Mouse (Mus musculus): ENCODE measurements around the gene Mup20. TPM values are rescaled to one million over a fixed set of nuclear protein-coding genes. Genes with fewer than 3 reads are reported as not detected.
"Not testable (repeated sequence)": the region's sequence is repeated elsewhere in the genome, so short reads cannot be mapped to it uniquely, and the experiment has no call there.

Mup20 gene
- polyA plus RNA-seq (2015; fragmentation: Nextera tagmentation; extraction: Ambion mirVana), result not detected in 2 replicates

DNA sequence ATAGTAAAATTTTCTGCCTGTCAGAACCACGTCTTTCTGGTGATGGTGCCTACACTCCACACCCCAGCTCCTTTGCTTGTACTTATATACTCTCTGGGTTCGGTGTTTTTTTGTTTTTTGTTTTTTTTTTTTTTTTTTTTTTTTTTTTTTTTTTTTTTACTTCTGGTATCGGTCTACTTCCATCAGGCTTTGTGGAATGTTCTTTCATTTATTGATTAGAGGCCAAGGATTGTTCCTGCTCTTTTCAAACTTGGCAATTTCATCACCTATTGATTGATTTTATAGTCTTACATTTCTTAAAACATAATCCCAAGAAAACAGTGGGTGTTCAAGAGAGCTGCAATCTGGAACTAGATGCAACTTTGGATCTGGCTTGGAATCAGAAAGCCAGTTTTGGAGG is at the start of gene Mup20:
Gene Mup20 (minus strand): TSS at position 101 of the 400 bp plus-strand sequence.
- H3K4me1 ChIP-seq; ATAC-seq (ENCODE audit: low FRiP score, low read depth): not testable (repeated sequence)
- 87% methylated on average over 3 of the region's 3 CpGs for WGBS

DNA sequence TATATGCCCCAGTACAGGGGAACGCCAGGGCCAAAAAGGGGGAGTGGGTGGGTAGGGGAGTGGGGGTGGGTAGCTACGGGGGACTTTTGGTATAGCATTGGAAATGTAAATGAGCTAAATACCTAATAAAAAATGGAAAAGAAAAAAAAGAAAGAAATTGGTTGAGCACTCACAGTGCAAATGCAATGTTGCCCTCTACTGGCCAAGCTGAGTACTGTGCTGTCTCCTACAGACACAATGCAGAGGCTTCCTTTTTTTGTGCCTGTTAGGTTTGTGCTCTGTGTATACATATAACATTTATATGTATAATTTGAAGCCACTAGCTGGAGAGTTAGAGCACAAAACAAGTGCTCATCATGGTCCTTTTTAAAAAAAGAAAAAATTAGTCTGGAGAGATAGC is 49.4 kb upstream of the Mup20 start:
- H3K4me2 ChIP-seq (replicated peaks); H3K27me3 ChIP-seq; H3K4me3 ChIP-seq; H3K4me1 ChIP-seq; H3K9ac ChIP-seq; H3K9me3 ChIP-seq; ATAC-seq (ENCODE audit: low FRiP score, low read depth); H3K36me3 ChIP-seq; H3K27ac ChIP-seq: not testable (repeated sequence)
- 64% methylated on average over 2 of the region's 2 CpGs for WGBS

More for the DNA sequence above, at the start of gene Mup20:
- H3K36me3 ChIP-seq; H3K9ac ChIP-seq; H3K4me3 ChIP-seq; H3K27me3 ChIP-seq; H3K27ac ChIP-seq; H3K4me2 ChIP-seq (replicated peaks); H3K9me3 ChIP-seq: not testable (repeated sequence)

DNA sequence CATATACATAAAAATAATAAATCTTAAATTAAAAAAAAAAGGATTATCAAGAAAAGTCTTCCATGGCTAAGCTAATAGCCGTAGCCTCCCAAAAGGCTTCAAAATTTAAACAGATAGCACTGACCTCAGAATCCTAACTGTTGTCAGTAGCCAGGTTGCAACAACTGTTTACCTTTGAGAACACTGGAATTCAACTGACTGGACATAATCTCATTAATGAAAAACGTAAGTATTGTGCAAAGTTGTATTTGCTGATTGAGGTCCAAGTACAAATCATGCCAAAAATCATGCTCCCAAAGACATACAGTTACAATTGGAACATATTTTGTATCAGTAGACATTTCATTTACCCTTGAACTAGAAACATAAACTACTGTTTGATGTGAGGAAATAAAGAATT is 34.0 kb upstream of the Mup20 start:
- WGBS, result 81% methylated on average over 2 of the region's 2 CpGs
- no peak overlapping the region for H3K4me2 ChIP-seq (replicated peaks)

DNA sequence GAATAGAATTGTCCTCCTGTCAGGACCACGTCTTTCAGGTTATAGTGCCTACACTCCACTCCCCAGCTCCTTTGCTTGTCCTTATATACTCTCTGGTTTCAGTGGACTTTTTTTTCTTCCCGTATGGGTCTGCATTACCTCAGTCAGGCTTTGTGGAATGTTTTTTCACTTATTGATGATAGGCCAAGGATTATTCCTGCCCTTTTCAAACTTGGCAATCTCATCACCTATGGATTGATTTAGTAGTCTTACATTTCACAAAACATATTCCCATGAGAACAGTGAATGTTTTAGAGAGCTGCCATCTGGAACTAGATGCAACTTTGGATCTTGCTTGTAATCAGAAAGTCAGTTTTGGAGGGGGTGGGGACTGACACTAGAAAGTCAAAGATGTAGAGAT is 33.3 kb upstream of the Mup20 start, which contains the start of gene Mup3:
Gene Mup3 (minus strand): TSS at position 102 of the 400 bp plus-strand sequence.
- no peak within 1 kb of the TSS for H3K9ac ChIP-seq
- H3K9me3 ChIP-seq, result no peaks in the 10 kb centered on the region
- no peaks in the 10 kb centered on the region for H3K4me1 ChIP-seq
- no peak within 1 kb of the TSS for H3K4me2 ChIP-seq (replicated peaks)
- no peaks in the 10 kb centered on the region for H3K36me3 ChIP-seq
- 77% methylated on average over 2 of the region's 2 CpGs for WGBS
- no peaks in the 10 kb centered on the region for H3K27me3 ChIP-seq
- ATAC-seq (ENCODE audit: low FRiP score, low read depth), result no peak
- H3K4me3 ChIP-seq, result no peak within 1 kb of the TSS
- no peak within 1 kb of the TSS for H3K27ac ChIP-seq

More for the DNA sequence above, 34.0 kb upstream of the Mup20 start:
- H3K36me3 ChIP-seq, result no peaks in the 10 kb centered on the region
- no peak overlapping the region for H3K27ac ChIP-seq
- no peaks in the 10 kb centered on the region for H3K9me3 ChIP-seq
- H3K4me3 ChIP-seq, result no peak overlapping the region
- no peaks in the 10 kb centered on the region for H3K27me3 ChIP-seq
- ATAC-seq (ENCODE audit: low FRiP score, low read depth), result no peak
- no peaks in the 10 kb centered on the region for H3K4me1 ChIP-seq
- no peak overlapping the region for H3K9ac ChIP-seq

DNA sequence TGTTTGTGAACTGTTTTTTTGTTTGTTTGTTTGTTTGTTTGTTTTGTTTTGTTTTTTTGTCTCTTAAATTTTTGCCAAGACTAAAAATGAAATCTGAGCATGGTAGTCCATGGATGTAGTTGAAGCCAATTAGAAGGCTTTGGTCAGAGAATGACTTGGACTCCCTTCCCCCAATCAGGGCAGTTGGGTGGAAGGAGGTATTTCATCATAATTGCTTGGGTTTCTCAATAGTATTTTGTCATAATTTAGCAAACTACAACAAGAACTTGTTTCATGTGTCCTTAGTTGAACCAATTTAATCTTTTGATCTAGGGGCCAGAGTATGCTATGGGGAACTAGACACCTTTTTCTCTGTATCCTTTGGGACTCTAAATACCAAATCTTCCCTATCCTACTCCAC is 28.8 kb upstream of the Mup20 start:
- Histone ChIP-seq H3K9ac (no peak overlapping the region), H3K4me1 (no peaks in the 10 kb centered on the region), H3K4me3 (no peak overlapping the region), H3K4me2 (replicated peaks) (no peak overlapping the region), H3K9me3 (no peaks in the 10 kb centered on the region), H3K36me3 (no peaks in the 10 kb centered on the region), H3K27ac (no peak overlapping the region), H3K27me3 (no peaks in the 10 kb centered on the region)
- ATAC-seq (ENCODE audit: low FRiP score, low read depth), result no peak

DNA sequence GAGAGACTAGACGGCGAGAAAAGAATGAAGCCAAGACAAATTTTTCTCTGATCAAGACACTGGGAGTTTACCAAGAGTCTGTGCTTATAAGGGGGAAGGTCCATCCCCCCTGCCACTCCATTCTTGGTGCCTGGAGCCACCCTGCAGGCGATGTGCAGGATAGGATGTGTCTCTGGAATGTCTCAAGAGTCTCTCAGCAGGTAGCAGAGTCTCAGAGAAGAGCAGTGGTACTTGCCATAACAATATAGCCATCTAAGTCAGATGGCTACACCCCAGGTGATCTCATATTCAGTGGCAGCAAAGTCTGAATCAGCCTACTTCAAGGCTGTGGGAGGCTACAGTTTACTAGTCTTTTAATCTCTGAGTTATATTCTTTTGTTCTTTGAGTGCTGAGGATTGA is 21.2 kb upstream of the Mup20 start:
- Histone ChIP-seq H3K4me2 (replicated peaks) (no peak overlapping the region), H3K4me3 (no peak overlapping the region), H3K27ac (no peak overlapping the region), H3K27me3 (no peaks in the 10 kb centered on the region), H3K9me3 (0 out of 2 replicates have a peak, but pooled peaks cover 7% of the 10 kb centered on the region), H3K4me1 (no peaks in the 10 kb centered on the region), H3K9ac (no peak overlapping the region), H3K36me3 (no peaks in the 10 kb centered on the region)
- ATAC-seq (ENCODE audit: low FRiP score, low read depth), result no peak
- WGBS, result 70% methylated on average over 3 of the region's 3 CpGs

DNA sequence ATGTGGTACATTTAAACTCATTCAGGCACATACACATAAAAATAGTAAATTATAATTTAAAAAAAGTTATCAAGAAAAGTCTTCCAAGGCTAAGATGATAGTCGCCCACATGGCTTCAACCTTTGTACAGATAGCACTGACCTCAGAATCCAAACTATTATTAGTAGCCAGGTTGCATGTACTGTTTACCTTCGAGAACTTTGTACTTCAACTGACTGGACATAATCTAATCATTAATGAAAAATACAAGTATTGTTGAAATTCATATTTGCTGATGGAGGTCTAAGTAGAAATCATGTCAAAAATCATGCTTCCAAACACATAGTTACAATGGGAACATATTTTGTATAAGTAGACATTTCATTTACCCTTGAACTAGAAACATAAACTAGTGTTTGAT is 822 bp upstream of the Mup20 start:
- H3K4me2 ChIP-seq (replicated peaks); H3K27me3 ChIP-seq; H3K4me1 ChIP-seq; H3K36me3 ChIP-seq; H3K9ac ChIP-seq; H3K4me3 ChIP-seq; ATAC-seq (ENCODE audit: low FRiP score, low read depth); H3K9me3 ChIP-seq; H3K27ac ChIP-seq: not testable (repeated sequence)
- WGBS, result 77% methylated on average over 2 of the region's 2 CpGs

DNA sequence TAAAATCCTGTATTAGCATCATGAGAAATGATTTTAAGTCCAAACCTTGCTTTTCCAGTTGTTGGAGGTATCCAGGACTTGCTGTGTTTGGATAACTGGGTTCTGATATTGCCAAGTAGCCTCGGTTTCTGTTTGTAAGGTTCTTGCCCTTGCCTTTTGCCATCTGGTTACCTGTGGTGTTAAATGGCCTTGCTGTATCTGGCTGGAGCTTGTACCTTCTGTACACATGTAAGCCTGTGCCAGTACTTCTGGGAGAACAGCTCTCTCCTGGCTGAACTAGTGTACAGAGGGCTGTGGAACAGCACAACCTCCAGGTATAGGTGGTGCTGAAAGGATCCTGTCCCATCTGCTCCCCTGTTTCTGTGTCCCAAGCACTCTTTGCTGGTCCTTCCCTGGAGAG is 27.7 kb downstream of the Mup20 start:
- ATAC-seq (ENCODE audit: low FRiP score, low read depth), result no peak
- no peak overlapping the region for H3K4me2 ChIP-seq (replicated peaks)
- H3K36me3 ChIP-seq, result no peaks in the 10 kb centered on the region
- no peaks in the 10 kb centered on the region for H3K4me1 ChIP-seq
- H3K27ac ChIP-seq, result no peak overlapping the region
- H3K9ac ChIP-seq, result no peak overlapping the region
- no peak overlapping the region for H3K4me3 ChIP-seq
- WGBS, result 81% methylated on average over 1 of the region's 1 CpGs
- no peaks in the 10 kb centered on the region for H3K27me3 ChIP-seq
- H3K9me3 ChIP-seq, result no peaks in the 10 kb centered on the region

DNA sequence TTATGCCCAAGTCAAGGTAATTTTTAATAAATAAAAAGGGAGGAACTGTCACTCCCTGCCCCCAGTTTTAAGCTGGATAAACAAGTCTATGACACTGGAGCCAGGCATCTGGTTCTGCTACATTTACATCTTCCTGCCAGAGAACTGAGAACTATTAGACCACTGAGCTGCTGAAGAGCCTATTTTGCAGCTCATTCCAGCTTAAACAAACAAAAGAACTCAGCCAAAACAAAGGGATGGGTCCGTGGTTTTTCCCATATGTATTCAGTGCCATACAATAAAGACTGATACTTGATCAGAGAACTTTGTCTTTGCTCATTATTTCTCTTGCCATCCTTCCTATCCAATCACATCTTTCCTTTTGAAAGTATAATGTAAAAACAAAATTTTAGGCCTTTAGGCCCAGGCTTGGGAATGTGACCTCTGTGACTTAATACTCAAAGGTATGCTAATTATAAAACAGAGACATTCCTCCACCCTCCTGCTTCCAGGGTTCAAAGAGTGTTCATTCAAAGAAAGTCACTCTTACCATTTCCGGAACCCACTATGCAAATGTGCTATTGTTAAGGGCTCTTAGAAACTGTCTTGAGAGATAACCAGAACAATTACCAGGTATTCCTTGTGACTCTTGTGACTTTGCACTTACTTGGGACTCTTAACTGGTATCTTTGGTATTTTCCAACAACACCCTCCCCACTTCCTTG is 29.6 kb downstream of the Mup20 start:
- no peak overlapping the region for H3K4me2 ChIP-seq (replicated peaks)
- 71% methylated on average over 2 of the region's 2 CpGs for WGBS
- H3K4me1 ChIP-seq, result no peaks in the 10 kb centered on the region
- H3K27ac ChIP-seq, result no peak overlapping the region
- no peak for ATAC-seq (ENCODE audit: low FRiP score, low read depth)
- no peaks in the 10 kb centered on the region for H3K36me3 ChIP-seq
- no peaks in the 10 kb centered on the region for H3K27me3 ChIP-seq
- no peaks in the 10 kb centered on the region for H3K9me3 ChIP-seq
- no peak overlapping the region for H3K9ac ChIP-seq
- no peak overlapping the region for H3K4me3 ChIP-seq

DNA sequence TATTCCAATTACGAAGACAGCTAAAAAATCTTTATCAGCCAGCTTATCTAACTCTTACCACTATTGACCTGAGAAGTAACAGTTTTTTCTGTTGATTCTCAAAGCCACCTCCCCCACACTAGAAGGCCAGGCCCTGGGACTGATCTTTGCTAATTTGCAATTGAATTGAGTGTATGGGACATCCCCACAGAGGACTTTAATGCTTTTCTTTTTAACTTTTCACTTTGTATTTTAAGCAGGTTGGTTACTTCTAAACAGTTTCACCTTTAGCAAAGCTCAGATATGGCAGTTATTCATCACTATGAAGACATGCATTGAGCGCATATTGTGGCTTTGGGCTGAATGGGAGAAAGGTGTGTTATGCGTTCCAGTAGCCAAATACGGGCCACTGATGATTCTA is 30.3 kb downstream of the Mup20 start:
- Histone ChIP-seq H3K9ac (no peak overlapping the region), H3K4me1 (no peaks in the 10 kb centered on the region), H3K4me3 (no peak overlapping the region), H3K4me2 (replicated peaks) (no peak overlapping the region), H3K9me3 (no peaks in the 10 kb centered on the region), H3K36me3 (no peaks in the 10 kb centered on the region), H3K27ac (no peak overlapping the region), H3K27me3 (no peaks in the 10 kb centered on the region)
- 90% methylated on average over 4 of the region's 4 CpGs for WGBS
- ATAC-seq (ENCODE audit: low FRiP score, low read depth), result no peak

DNA sequence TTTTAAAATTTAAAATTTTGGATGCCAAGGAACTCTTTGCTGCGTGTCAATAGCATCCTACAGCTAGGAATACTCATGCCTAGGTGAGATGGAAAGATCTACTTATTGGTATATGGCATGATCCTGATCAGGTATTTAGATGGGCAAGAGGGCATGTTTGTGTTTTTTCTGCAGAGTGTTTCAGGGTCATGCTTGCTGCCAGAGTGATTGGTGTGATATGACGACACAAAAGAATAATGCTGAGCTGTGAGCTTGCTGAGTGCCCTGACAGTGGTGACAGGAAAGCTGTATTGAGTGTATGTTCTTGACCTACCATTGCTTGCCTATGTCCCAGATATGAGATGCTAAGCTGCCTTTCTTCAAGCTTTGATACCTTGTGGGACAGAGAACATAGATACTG is 30.8 kb downstream of the Mup20 start:
- ATAC-seq (ENCODE audit: low FRiP score, low read depth), result no peak
- Histone ChIP-seq H3K27me3 (no peaks in the 10 kb centered on the region), H3K9me3 (no peaks in the 10 kb centered on the region), H3K36me3 (no peaks in the 10 kb centered on the region), H3K9ac (no peak overlapping the region), H3K4me3 (no peak overlapping the region), H3K4me1 (no peaks in the 10 kb centered on the region), H3K4me2 (replicated peaks) (no peak overlapping the region), H3K27ac (no peak overlapping the region)
- 83% methylated on average over 2 of the region's 2 CpGs for WGBS

DNA sequence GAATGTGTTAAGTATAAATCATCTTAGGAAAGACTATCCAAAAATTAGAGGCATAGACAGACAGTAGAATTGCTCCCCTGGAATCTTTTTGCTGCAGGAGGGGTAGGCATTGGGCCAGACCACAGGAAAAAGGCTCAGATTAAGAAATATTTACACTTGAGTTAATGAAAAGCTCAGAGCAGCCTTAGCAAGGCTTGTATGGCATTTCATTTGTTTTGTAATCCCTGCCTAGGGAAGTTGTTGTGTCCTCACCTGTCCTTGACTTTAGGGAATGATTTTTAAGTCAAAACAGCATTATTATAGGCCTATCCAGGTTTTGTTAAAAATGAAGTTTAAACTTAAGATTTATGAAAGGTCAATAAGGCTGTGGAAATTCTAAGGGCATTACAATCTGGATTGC is 33.4 kb downstream of the Mup20 start:
- not testable (repeated sequence) for H3K27me3 ChIP-seq; H3K4me1 ChIP-seq; ATAC-seq (ENCODE audit: low FRiP score, low read depth); H3K36me3 ChIP-seq; H3K27ac ChIP-seq; H3K9me3 ChIP-seq; H3K9ac ChIP-seq; H3K4me2 ChIP-seq (replicated peaks); H3K4me3 ChIP-seq

Data from limb, embryonic 13.5 days (tissue).